Mouse (Mus musculus) heart, embryonic 14.5 days (tissue): ENCODE results near the gene Castor2. TPM values are rescaled to one million over a fixed set of nuclear protein-coding genes. Genes with fewer than 3 reads are reported as not detected.

Source experiments
- ATAC-seq: fragments of 200-750 bp; cut with Nextera tagmentation; 2 replicates; pipeline ENCODE4 v1.8.0; 2017; ENCODE audit warnings: low read depth, moderate TSS enrichment; ENCODE audit not compliant: insufficient number of reproducible peaks, insufficient read depth, low FRiP score
- H3K27ac ChIP-seq, 2 experiments: fragments of 200-500 bp in 1 of 2; fragments of 300-500 bp in 1 of 2; sonication (generic) in 1 of 2; replicated peaks in 1 of 2; 2 replicates each; pipeline ENCODE4 v1.5.1; 2012 to 2014; ENCODE audit warnings: low read depth in 2 of 2, low read length in 2 of 2, control low read depth in 1 of 2, mild to moderate bottlenecking in 1 of 2, mixed read lengths in 1 of 2; ENCODE audit not compliant: control insufficient read depth in 1 of 2, insufficient read depth in 1 of 2
- H3K27me3 ChIP-seq: fragments of 300-500 bp; sonication (generic); 2 replicates; pipeline ENCODE4 v1.6.1; 2014; ENCODE audit warnings: mild to moderate bottlenecking, low read length, control low read depth; ENCODE audit not compliant: control insufficient read depth, insufficient read depth
- H3K36me3 ChIP-seq: fragments of 300-500 bp; sonication (generic); 2 replicates; pipeline ENCODE4 v1.6.1; 2014; ENCODE audit warnings: mild to moderate bottlenecking, control low read depth, low read length, mixed read lengths; ENCODE audit not compliant: control insufficient read depth, insufficient read depth
- H3K4me1 ChIP-seq, 2 experiments: fragments of 200-500 bp in 1 of 2; fragments of 300-500 bp in 1 of 2; sonication (generic) in 1 of 2; 2 replicates each; pipeline ENCODE4 v1.6.1; 2012 to 2014; ENCODE audit warnings: low read length in 2 of 2, control low read depth in 1 of 2, mixed read lengths in 1 of 2; ENCODE audit not compliant: control insufficient read depth in 2 of 2, insufficient read depth in 2 of 2
- H3K4me2 ChIP-seq: fragments of 300-500 bp; sonication (generic); 2 replicates; pipeline ENCODE4 v1.6.1; 2014; ENCODE audit warnings: mild to moderate bottlenecking, low read length
- H3K4me3 ChIP-seq, 2 experiments: fragments of 200-500 bp in 1 of 2; fragments of 300-500 bp in 1 of 2; sonication (generic) in 1 of 2; 2 replicates each; pipeline ENCODE4 v1.5.1; 2012 to 2014; ENCODE audit warnings: low read length in 2 of 2, mild to moderate bottlenecking in 2 of 2, control low read depth in 1 of 2, low read depth in 1 of 2, moderate library complexity in 1 of 2; ENCODE audit not compliant: control insufficient read depth in 1 of 2, insufficient read depth in 1 of 2
- H3K9ac ChIP-seq: fragments of 300-500 bp; sonication (generic); 2 replicates; pipeline ENCODE4 v1.6.1; 2014; ENCODE audit warnings: mild to moderate bottlenecking, low read length
- H3K9me3 ChIP-seq: fragments of 300-500 bp; sonication (generic); 2 replicates; pipeline ENCODE4 v1.6.1; 2016; ENCODE audit warnings: low read length, control low read depth; ENCODE audit not compliant: control insufficient read depth
- WGBS: fragments of 180-500 bp; shearing (Covaris S2); extraction: QIAGEN DNeasy Blood & Tissue Kit; methylation state at CpG from one replicate; pipeline ENCODE4 v1.1.7; 2014; 5-methylcytosine and 5-hydroxymethylcytosine counted together
- polyA plus RNA-seq: library from polyadenylated mRNA; unstranded; fragments of >200 nt; fragmentation: Nextera tagmentation; extraction: Ambion mirVana; gene quantifications from 2 replicates; pipeline ENCODE4 v1.2.1, GENCODE M21; 2014

Castor2 gene
- polyA plus RNA-seq, 1 experiment from 2014 or later = 6.2 TPM

- Histone ChIP-seq H3K27me3 (no peaks in the 10 kb centered on the region), H3K9me3 (no peaks in the 10 kb centered on the region), H3K9ac (no peak overlapping the region), H3K4me1 (peaks cover 0 to 2% of the 10 kb centered on the region in 2 experiments; a peak in 1 of 4 replicates), H3K4me3 (no peak overlapping the region), H3K4me2 (no peak overlapping the region), H3K36me3 (no peaks in the 10 kb centered on the region), H3K27ac (peak overlapping the region in 1 of 2 experiments; percentile 2; a peak in 1 of 4 replicates)
- WGBS = 38% methylated on average over 5 of the region's 5 CpGs
- ATAC-seq = no peak
Observed at GRCm38 (mm10) chr5:134087211-134087610, 12.3 kb upstream of the Castor2 start.

GRCm38 (mm10) chr5:134095766-134096165 is 3.7 kb upstream of the Castor2 start:
- peaks cover 0 to 7% of the 10 kb centered on the region in 2 experiments; a peak in 3 of 4 replicates for H3K4me1 ChIP-seq
- 77% methylated on average over 2 of the region's 2 CpGs for WGBS
- peaks cover 3% of the 10 kb centered on the region; the same call in 1 of the 2 replicates for H3K9me3 ChIP-seq
- H3K27me3 ChIP-seq = no peaks in the 10 kb centered on the region
- H3K9ac ChIP-seq = no peak overlapping the region
- ATAC-seq = no peak
- H3K4me3 ChIP-seq = no peak overlapping the region
- no peak overlapping the region for H3K27ac ChIP-seq
- no peak overlapping the region for H3K4me2 ChIP-seq
- H3K36me3 ChIP-seq = no peaks in the 10 kb centered on the region

GRCm38 (mm10) chr5:134098341-134098902 is 1.1 kb upstream of the Castor2 start:
- peaks cover 2 to 26% of the 10 kb centered on the region in 2 experiments; a peak in 3 of 4 replicates for H3K4me1 ChIP-seq
- no peaks in the 10 kb centered on the region for H3K27me3 ChIP-seq
- 0 out of 4 replicates have a peak overlapping the region, but pooled peaks of 1 of the 2 experiments have one; percentile 63 for H3K27ac ChIP-seq

GRCm38 (mm10) chr5:134098976-134099375 is 535 bp upstream of the Castor2 start:
- Histone ChIP-seq H3K27me3 (no peaks in the 10 kb centered on the region), H3K4me2 (peak overlapping the region; percentile 93), H3K4me1 (peaks cover 2 to 26% of the 10 kb centered on the region in 2 experiments; a peak in 3 of 4 replicates), H3K27ac (peak overlapping the region; percentile 56 to 63), H3K4me3 (peak overlapping the region; percentile 78 to 85), H3K9me3 (peaks cover 3% of the 10 kb centered on the region; the same call in 1 of the 2 replicates), H3K9ac (peak overlapping the region; percentile 93), H3K36me3 (no peaks in the 10 kb centered on the region)
- peak; percentile 48; the same call in 1 of the 2 replicates for ATAC-seq
- under 1% methylated on average over 17 of the region's 17 CpGs for WGBS

More at GRCm38 (mm10) chr5:134098341-134098902, 1.1 kb upstream of the Castor2 start:
- H3K4me2 ChIP-seq = peak overlapping the region; percentile 93
- peaks cover 3% of the 10 kb centered on the region; the same call in 1 of the 2 replicates for H3K9me3 ChIP-seq
- WGBS = 43% methylated on average over 13 of the region's 13 CpGs
- H3K36me3 ChIP-seq = no peaks in the 10 kb centered on the region
- H3K4me3 ChIP-seq = peak overlapping the region; percentile 78 to 85; a peak in 3 of 4 replicates
- H3K9ac ChIP-seq = peak overlapping the region; percentile 93
- no peak for ATAC-seq

GRCm38 (mm10) chr5:134100232-134100771 is 791 bp downstream of the Castor2 start:
- WGBS = 4% methylated on average over 17 of the region's 17 CpGs
- peak overlapping the region; percentile 17 to 85 for H3K4me3 ChIP-seq
- peak overlapping the region; percentile 93 for H3K9ac ChIP-seq
- peaks cover 3% of the 10 kb centered on the region; the same call in 1 of the 2 replicates for H3K9me3 ChIP-seq
- H3K4me2 ChIP-seq = peak overlapping the region; percentile 93
- peaks cover 2 to 26% of the 10 kb centered on the region in 2 experiments; a peak in 3 of 4 replicates for H3K4me1 ChIP-seq
- H3K27me3 ChIP-seq = no peaks in the 10 kb centered on the region
- no peak overlapping the region for H3K27ac ChIP-seq
- H3K36me3 ChIP-seq = no peaks in the 10 kb centered on the region
- no peak for ATAC-seq

GRCm38 (mm10) chr5:134101322-134101721 is 1.8 kb downstream of the Castor2 start:
- H3K9ac ChIP-seq = peak overlapping the region; percentile 48; the same call in 1 of the 2 replicates
- ATAC-seq = no peak
- H3K36me3 ChIP-seq = peaks cover 2% of the 10 kb centered on the region; the same call in 1 of the 2 replicates
- H3K4me1 ChIP-seq = peaks cover 2 to 26% of the 10 kb centered on the region in 2 experiments; a peak in 3 of 4 replicates
- 77% methylated on average over 5 of the region's 5 CpGs for WGBS
- 0 out of 2 replicates have a peak overlapping the region, but pooled peaks have one; percentile 6 for H3K4me2 ChIP-seq
- peaks cover 3% of the 10 kb centered on the region; the same call in 1 of the 2 replicates for H3K9me3 ChIP-seq
- H3K4me3 ChIP-seq = no peak overlapping the region
- H3K27ac ChIP-seq = no peak overlapping the region
- H3K27me3 ChIP-seq = no peaks in the 10 kb centered on the region

GRCm38 (mm10) chr5:134101883-134102282 is 2.4 kb downstream of the Castor2 start:
- WGBS = 30% methylated on average over 5 of the region's 5 CpGs
- peaks cover 4% of the 10 kb centered on the region; the same call in 1 of the 2 replicates for H3K36me3 ChIP-seq
- H3K9ac ChIP-seq = no peak overlapping the region
- H3K27me3 ChIP-seq = no peaks in the 10 kb centered on the region
- peaks cover 2% of the 10 kb centered on the region; the same call in 1 of the 2 replicates for H3K9me3 ChIP-seq
- peaks cover 2 to 26% of the 10 kb centered on the region in 2 experiments; a peak in 3 of 4 replicates for H3K4me1 ChIP-seq
- no peak overlapping the region for H3K27ac ChIP-seq
- no peak overlapping the region for H3K4me3 ChIP-seq
- H3K4me2 ChIP-seq = no peak overlapping the region
- ATAC-seq = no peak
